Mouse (Mus musculus): ENCODE measurements around the gene Gm28230. TPM values are rescaled to one million over a fixed set of nuclear protein-coding genes. Genes with fewer than 3 reads are reported as not detected.

Gm28230 gene
- total and polyA plus RNA-seq, 3 experiments = 0.89 to 1.7 (median 1.1) TPM

GRCm38 (mm10) chr2:74711721-74712621, 14.6 kb upstream of the Gm28230 start, which contains the start of the genes Hoxd3 and Hoxd4:
TSS of gene Hoxd3 (plus strand) at chr2:74711927.
TSS of gene Hoxd4 (plus strand) at chr2:74711929.
- H3K27me3 ChIP-seq (replicated peaks) = no peaks in the 10 kb centered on the region
- H3K9ac ChIP-seq (ENCODE audit: insufficient read depth, low read depth) = no peak within 1 kb of the TSS

GRCm38 (mm10) chr2:74713239-74714150, 13.0 kb upstream of the Gm28230 start:
- in situ Hi-C loops (cut with MboI; ENCODE audit: low pct_ligation_motif_present, low pct_unique_long_range_greater_than_20kb, low sequenced_read_pairs) = loop anchor here (25.0 kb wide), 1 partner anchor 874 kb away; no protein-coding TSS in a partner anchor
- Histone ChIP-seq H3K4me1 (ENCODE audit: control insufficient read depth in 1 of 2, insufficient read depth in 2 of 2) (peaks cover 6 to 12% of the 10 kb centered on the region in 2 experiments; a peak in 3 of 4 replicates), H3K4me3 (replicated peaks in 1 of 3; ENCODE audit: low read depth in 2 of 3, low read length in 2 of 3, poor library complexity in 1 of 3) (no peak overlapping the region), H3K9ac (ENCODE audit: insufficient read depth, low read depth) (no peak overlapping the region), H3K9me3 (replicated peaks; ENCODE audit: low read length) (peaks cover 4% of the 10 kb centered on the region), H3K27me3 (replicated peaks) (no peaks in the 10 kb centered on the region), H3K4me2 (ENCODE audit: insufficient read depth, low read depth, poor library complexity, severe bottlenecking) (no peak overlapping the region), H3K27ac (ENCODE audit: insufficient read depth, low read depth) (no peak overlapping the region), H3K36me3 (replicated peaks in 1 of 2; ENCODE audit: control insufficient read depth in 1 of 2, insufficient read depth in 1 of 2, low read length in 1 of 2) (no peaks in the 10 kb centered on the region), H3K79me2 (replicated peaks; ENCODE audit: control insufficient read depth, extremely low read depth, insufficient read depth, poor library complexity, severe bottlenecking) (no peaks in the 10 kb centered on the region)
- DNase-seq (ENCODE audit: extremely low read depth) = no peak
- dilution Hi-C loops (cut with MboI; ENCODE audit: extremely low pct_ligation_motif_present, extremely low pct_unique_long_range_greater_than_20kb, low sequenced_read_pairs) = no loop called here
- TF ChIP-seq MXI1 (IDR thresholded peaks at IDR 0.05; ENCODE audit: low read depth, low read length) (no peak), IRF4 (IDR thresholded peaks at IDR 0.05; ENCODE audit: low read depth, low read length) (no peak), ZMIZ1 (IDR thresholded peaks at IDR 0.05; ENCODE audit: low read depth, low read length) (no peak), USF2 (conservative IDR thresholded peaks at IDR 0.05; ENCODE audit: low read depth, low read length) (no peak), ETS1 (conservative IDR thresholded peaks at IDR 0.05; ENCODE audit: low read depth, low read length) (no peak), SIN3A (IDR thresholded peaks at IDR 0.05; ENCODE audit: low read length) (no peak), ZC3H11A (IDR thresholded peaks at IDR 0.05; ENCODE audit: low read depth, low read length) (no peak), EP300 (IDR thresholded peaks at IDR 0.05; ENCODE audit: low read length) (no peak), RCOR1 (conservative IDR thresholded peaks at IDR 0.05; ENCODE audit: low read depth, low read length) (no peak), MAX (IDR thresholded peaks at IDR 0.05; ENCODE audit: low read length) (no peak), MEF2A (IDR thresholded peaks at IDR 0.05; ENCODE audit: borderline replicate concordance, low read depth, low read length) (no peak), CHD2 (IDR thresholded peaks at IDR 0.05; ENCODE audit: low read length) (no peak), ZNF384 (IDR thresholded peaks at IDR 0.05; ENCODE audit: low read depth, low read length) (no peak), NELFE (IDR thresholded peaks at IDR 0.05; ENCODE audit: low read depth, low read length) (no peak), KAT2A (IDR thresholded peaks at IDR 0.05; ENCODE audit: insufficient replicate concordance, low read length) (no peak), RAD21 (IDR thresholded peaks at IDR 0.05; ENCODE audit: low read depth, low read length) (no peak), POLR2AphosphoS2 (IDR thresholded peaks at IDR 0.05; ENCODE audit: low read depth, low read length) (no peak), SMC3 (IDR thresholded peaks at IDR 0.05; ENCODE audit: low read depth, low read length) (no peak), BHLHE40 (IDR thresholded peaks at IDR 0.05; ENCODE audit: low read depth, low read length) (no peak)

More at GRCm38 (mm10) chr2:74711721-74712621, 14.6 kb upstream of the Gm28230 start, which contains the start of the genes Hoxd3 and Hoxd4:
- Histone ChIP-seq H3K4me3 (replicated peaks in 1 of 3; ENCODE audit: low read depth in 2 of 3, low read length in 2 of 3, poor library complexity in 1 of 3) (no peak within 1 kb of the TSS), H3K9me3 (replicated peaks; ENCODE audit: low read length) (peaks cover 4% of the 10 kb centered on the region), H3K79me2 (replicated peaks; ENCODE audit: control insufficient read depth, extremely low read depth, insufficient read depth, poor library complexity, severe bottlenecking) (no peaks in the 10 kb centered on the region), H3K27ac (ENCODE audit: insufficient read depth, low read depth) (no peak within 1 kb of the TSS), H3K4me2 (ENCODE audit: insufficient read depth, low read depth, poor library complexity, severe bottlenecking) (no peak within 1 kb of the TSS), H3K4me1 (ENCODE audit: control insufficient read depth in 1 of 2, insufficient read depth in 2 of 2) (peaks cover 6 to 12% of the 10 kb centered on the region in 2 experiments; a peak in 3 of 4 replicates), H3K36me3 (replicated peaks in 1 of 2; ENCODE audit: control insufficient read depth in 1 of 2, insufficient read depth in 1 of 2, low read length in 1 of 2) (no peaks in the 10 kb centered on the region)
- in situ Hi-C loops (cut with MboI; ENCODE audit: low pct_ligation_motif_present, low pct_unique_long_range_greater_than_20kb, low sequenced_read_pairs) = loop anchor here (25.0 kb wide), 1 partner anchor 875 kb away; no protein-coding TSS in a partner anchor
- DNase-seq (ENCODE audit: extremely low read depth) = no peak
- TF ChIP-seq MXI1 (IDR thresholded peaks at IDR 0.05; ENCODE audit: low read depth, low read length) (no peak), SIN3A (IDR thresholded peaks at IDR 0.05; ENCODE audit: low read length) (no peak), MAZ (IDR thresholded peaks at IDR 0.05; ENCODE audit: low read depth, low read length) (no peak), TCF12 (IDR thresholded peaks at IDR 0.05; ENCODE audit: low read depth, low read length) (no peak), RAD21 (IDR thresholded peaks at IDR 0.05; ENCODE audit: low read depth, low read length) (no peak), MAX (IDR thresholded peaks at IDR 0.05; ENCODE audit: low read length) (no peak), POLR2AphosphoS2 (IDR thresholded peaks at IDR 0.05; ENCODE audit: low read depth, low read length) (no peak), USF2 (conservative IDR thresholded peaks at IDR 0.05; ENCODE audit: low read depth, low read length) (no peak), ZKSCAN1 (IDR thresholded peaks at IDR 0.05; ENCODE audit: borderline replicate concordance, low read depth, low read length) (no peak), CHD1 (IDR thresholded peaks at IDR 0.05; ENCODE audit: low read depth, low read length) (no peak), IRF4 (IDR thresholded peaks at IDR 0.05; ENCODE audit: low read depth, low read length) (no peak), ZMIZ1 (IDR thresholded peaks at IDR 0.05; ENCODE audit: low read depth, low read length) (no peak), BHLHE40 (IDR thresholded peaks at IDR 0.05; ENCODE audit: low read depth, low read length) (no peak), CTCF (conservative IDR thresholded peaks at IDR 0.05 in 1 of 2, IDR thresholded peaks at IDR 0.05 in 1 of 2; ENCODE audit: low read depth in 2 of 2, low read length in 2 of 2) (no peak), RCOR1 (conservative IDR thresholded peaks at IDR 0.05; ENCODE audit: low read depth, low read length) (no peak), ETS1 (conservative IDR thresholded peaks at IDR 0.05; ENCODE audit: low read depth, low read length) (no peak)
- dilution Hi-C loops (cut with MboI; ENCODE audit: extremely low pct_ligation_motif_present, extremely low pct_unique_long_range_greater_than_20kb, low sequenced_read_pairs) = no loop called here
